Mouse (Mus musculus): ENCODE data around the gene Mzf1.
A peak's percentile ranks its signal among the peaks of the same experiment; 100 is the strongest.

Gene Mzf1

GRCm38 (mm10) chr7:13034148-13034977, 20.2 kb downstream of the Mzf1 start, which contains the start of gene Chmp2a:
Chmp2a (minus strand) TSS chr7:13034807.
- peak; percentile 94 for DNase-seq (ENCODE audit: low spot score in 2 of 2)

GRCm38 (mm10) chr7:13033451-13034147, 21.0 kb downstream of the Mzf1 start:
- DNase-seq (ENCODE audit: low spot score in 2 of 2) = no peak

- no peak for DNase-seq (ENCODE audit: low spot score in 2 of 2)
Observed at GRCm38 (mm10) chr7:13032541-13032940, 22.0 kb downstream of the Mzf1 start.

DNA sequence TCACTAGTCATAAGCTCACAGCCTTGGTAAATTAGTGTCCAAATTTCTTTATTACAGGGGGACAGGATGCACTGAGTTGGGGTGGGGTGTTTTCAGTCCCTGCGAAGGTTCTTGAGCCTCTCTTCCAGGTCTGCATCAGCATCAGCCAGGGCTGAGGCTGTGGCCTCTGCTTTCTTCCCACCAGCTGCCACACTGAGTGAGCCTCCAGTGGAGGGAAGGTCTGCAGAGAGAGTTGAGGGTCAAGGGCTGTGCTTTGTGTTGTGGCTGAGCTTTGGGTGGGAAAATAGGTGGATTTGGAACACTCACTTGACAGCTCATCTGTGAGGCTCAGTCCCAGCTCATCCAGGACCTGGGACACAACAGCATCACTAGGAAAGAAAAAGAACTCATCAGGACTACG, 22.6 kb downstream of the Mzf1 start:
- no peak for DNase-seq (ENCODE audit: low spot score in 2 of 2)

DNA sequence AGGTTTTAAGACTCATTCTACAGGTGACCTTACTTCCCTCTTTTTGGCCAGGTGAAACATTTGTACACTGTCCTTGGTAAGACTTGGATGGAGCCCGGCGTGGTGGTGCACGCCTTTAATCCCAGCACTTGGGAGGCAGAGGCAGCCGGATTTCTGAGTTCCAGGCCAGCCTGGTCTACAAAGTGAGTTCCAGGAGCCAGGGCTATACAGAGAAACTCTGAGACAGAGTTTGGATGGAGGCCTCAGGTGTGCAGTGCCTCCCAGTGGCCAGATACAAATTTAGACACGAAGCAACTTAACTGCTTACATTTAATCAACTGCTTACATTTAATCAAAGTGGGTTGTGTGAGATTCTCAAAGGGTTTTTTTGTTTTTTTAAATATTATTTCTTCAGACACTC, 23.5 kb downstream of the Mzf1 start:
- DNase-seq (ENCODE audit: low spot score in 2 of 2) = no peak

DNA sequence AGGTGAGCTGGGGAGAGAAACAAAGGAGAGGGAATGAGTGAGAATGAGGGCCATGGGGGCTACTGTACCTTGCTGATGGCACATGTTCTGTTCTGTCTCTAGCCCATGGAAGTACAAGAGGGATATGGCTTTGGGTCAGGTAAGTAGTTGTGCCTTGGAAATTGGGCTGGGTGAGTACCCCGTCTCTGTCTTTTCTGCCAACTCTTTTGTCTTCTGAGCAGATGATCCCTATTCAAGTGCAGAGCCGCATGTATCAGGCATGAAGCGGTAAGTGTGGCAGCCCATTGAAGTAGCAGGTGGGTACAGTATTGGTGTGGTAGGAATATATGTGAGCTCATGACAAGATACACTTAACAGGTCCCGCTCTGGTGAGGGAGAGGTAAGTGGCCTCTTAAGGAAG, 25.6 kb downstream of the Mzf1 start:
- no peak for DNase-seq (ENCODE audit: low spot score in 2 of 2)

DNA sequence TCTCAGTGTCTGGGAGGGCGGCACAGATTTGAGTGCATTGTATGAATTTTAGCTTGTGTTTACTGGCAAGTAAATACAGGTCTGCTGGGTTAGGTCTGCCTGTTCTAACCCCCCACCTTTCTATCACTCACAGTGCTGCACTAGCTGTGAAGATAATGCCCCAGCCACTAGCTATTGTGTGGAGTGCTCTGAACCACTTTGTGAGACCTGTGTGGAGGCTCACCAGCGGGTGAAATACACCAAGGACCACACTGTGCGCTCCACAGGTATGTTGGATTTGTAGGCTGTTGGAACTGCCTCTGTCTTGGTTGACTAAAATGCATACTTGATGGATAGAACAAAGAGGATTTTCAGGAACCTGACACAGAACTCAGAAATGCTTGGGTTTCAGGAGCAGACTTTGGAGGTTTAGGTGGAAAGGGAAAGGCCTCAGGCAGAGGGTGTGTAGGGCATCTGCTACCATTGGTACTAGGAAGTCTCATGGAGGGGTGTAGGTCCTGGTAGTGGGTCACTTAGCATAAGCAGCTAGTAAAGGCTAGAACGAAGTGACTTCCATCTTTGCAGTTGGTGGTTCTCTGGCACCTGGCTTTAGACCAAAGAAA, 29.0 kb downstream of the Mzf1 start:
- no peak for DNase-seq (ENCODE audit: low spot score in 2 of 2)

DNA sequence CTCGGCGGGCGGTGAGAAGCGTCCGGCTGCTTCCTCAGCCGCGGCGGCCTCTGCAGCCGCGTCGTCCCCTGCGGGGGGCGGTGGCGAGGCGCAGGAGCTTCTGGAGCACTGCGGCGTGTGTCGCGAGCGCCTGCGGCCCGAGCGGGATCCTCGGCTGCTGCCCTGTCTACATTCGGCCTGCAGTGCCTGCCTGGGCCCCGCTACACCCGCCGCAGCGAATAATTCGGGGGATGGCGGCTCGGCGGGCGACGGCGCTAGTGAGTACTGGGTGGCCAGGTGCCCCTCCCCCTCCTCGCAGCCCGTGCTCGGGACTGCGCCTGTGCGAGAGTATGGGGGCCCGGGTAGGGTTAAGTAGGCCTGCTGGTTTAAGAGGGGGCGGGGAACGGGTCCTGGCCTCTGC, 29.8 kb downstream of the Mzf1 start:
- DNase-seq (ENCODE audit: low spot score in 2 of 2) = peak; percentile 50 to 65

- DNase-seq (ENCODE audit: low spot score in 2 of 2) = peak; percentile 89 to 91
Observed at GRCm38 (mm10) chr7:13023928-13024731, 30.4 kb downstream of the Mzf1 start.

DNA sequence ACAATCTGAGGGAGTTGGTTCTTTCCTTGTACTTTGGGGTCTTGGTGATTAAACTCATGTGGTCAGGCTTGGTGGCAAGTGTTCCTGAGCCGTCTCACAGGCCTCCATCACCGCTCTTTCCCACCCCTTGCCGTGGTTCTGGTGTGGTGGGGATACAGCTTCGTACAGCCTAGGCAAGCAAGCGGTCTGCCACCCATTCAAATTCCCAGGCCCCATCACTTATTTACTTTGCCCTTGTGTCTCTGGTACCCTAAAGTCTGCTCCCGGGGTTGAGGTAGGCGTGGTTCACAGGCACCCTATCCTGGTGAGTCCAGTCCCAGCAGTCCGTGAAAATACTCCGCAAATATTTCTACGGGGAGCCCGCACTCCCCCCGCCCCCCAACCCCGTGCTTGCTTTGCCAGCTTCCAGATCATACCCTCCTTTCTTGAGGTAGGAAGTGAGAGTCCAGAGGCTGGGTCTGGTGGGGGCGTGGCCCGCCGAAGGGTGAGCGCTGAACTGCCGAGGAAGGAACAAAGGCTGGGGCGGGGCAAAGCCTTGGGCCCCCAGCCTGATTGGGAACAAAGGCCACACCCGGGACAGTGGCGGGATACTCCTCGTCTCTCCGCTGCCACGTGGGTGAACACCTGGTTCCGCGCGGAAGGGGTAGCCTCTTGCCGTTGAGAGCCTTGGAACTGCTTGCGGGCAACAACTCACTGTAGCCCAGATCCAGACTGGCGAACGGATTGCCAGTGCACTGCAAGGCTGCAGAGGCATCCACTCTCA, 31.6 kb downstream of the Mzf1 start:
- DNase-seq (ENCODE audit: low spot score in 2 of 2) = peak; percentile 47 to 49

GRCm38 (mm10) chr7:13015217-13015616, 39.3 kb downstream of the Mzf1 start:
- DNase-seq (ENCODE audit: low spot score in 2 of 2) = no peak

- DNase-seq (ENCODE audit: low spot score in 2 of 2) = no peak
Observed at GRCm38 (mm10) chr7:13014275-13014839, 40.2 kb downstream of the Mzf1 start.

- DNase-seq (ENCODE audit: low spot score in 2 of 2) = no peak
Observed at GRCm38 (mm10) chr7:13013671-13014070, 40.9 kb downstream of the Mzf1 start.

DNA sequence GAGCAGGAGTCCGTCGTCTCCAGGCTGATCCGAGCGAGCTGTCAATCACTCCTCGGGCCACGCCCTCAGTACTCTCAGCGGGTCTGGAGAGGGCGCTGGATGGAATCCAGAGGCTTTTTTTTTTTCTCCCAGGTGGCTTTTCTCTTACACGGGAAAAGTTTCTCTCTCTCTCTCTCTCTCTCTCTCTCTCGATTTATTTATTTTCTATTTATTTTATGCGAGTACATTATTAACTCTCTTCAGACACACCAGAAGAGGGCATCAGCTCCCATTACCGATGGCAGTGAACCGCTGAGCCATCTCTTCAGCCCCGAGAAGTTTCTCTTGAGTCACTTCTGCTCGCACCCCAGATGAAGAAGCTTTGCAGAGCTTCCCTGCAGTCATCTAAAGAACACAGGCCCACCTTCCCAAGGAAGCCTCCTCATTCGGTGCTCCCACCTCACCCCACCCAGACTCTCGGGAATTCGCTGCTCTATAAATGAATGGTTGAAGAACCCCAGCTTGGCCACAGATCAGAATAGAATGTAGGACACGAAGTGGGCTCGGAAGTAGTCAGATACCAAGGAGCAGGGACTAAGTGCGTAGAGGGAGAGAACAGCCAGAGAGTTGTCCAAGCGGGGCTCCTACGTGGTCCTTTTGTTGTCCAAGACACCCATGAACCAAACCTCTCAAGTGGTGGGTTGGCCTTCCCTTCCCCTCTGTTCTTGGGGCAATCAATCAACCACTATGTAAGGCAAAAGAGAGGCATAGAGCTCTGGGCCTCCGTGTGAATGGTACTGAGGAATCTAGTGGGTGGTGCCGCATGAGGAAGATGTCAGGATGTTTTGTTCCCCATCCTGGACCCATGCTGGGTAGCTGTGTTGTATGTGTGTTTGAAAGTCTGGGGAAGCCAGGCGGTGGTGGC, 44.3 kb downstream of the Mzf1 start, which contains the start of gene Zbtb45:
Zbtb45 (minus strand) TSS at position 30 of the 904 bp plus-strand sequence.
- no peak for DNase-seq (ENCODE audit: low spot score in 2 of 2)

DNA sequence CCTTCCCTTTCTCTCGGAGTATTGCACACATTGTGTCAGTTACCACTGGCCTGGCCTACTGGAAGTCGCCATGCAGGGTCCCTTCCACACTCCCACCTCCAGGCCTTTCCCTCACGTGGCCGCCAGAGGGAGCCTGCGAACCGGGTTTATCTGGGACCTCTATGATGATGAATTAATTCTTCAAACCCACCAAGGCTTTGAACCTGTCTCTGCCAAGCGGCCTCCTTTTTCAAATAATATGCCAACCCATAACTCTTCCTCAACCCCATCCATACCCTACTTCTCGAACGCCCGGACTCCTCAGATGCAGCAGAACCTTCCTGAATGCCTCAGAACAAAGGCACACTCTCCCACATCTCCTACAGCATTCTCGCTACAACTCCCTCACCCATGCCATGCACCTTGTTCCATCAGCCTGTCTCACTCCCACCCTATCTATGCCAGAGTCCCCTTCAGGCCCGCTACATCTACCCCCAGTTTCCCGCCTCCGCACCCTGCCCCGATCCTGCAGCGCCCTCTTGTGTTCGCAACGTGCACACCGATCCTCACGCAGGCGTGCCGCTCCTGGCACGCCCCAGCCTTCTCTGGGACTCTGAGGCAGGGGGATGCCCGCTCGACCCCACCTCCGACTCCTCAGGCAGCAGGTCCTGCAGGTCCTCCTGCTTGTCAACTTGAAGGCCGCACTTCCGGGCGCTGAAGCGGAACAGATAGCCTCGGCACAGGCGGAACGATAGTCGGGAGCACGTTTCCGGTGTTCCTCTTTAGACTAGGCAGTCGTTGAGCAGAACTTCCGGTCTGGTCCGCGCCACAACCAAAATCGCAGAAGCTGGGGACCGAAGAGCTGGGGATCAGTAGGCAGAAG, 45.2 kb downstream of the Mzf1 start:
- DNase-seq (ENCODE audit: low spot score in 2 of 2) = peak; percentile 82 to 90

DNA sequence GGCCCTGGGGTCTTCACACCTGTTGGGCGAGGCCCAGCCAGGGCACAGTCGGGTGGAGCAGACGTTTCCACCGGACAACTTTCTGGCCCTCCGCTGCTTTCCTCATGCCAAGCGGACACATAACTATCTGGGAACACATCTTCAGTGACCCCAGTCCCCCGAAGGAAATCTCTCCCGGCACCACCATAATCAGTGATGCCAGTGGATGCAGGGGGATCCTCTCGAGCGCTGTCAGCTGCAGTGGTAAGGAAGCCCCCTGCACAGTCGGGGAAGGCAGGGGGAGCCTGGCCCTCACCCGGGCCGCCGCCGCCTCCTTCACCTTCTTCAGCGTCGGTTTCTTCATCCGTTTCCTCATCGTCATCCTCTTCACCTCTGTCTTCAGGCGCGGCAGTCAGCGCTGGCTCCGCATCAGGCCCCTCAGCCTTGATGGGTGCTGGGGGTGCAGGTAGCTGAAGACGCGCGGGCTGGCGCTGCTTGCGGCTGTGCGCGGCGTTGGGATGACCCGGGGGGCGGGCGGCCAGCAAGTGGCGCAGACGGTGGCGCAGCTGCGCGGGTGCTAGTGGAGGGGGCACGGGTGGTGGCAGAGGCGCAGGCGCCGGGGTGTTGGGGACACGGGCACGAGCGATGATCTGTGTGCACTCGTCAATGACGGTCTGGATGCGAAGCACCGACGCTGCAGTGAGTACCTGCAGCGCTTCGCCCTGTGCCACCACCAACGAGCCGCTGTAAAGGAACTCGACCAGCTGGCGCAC, 47.0 kb downstream of the Mzf1 start:
- no peak for DNase-seq (ENCODE audit: low spot score in 2 of 2)

GRCm38 (mm10) chr7:13006531-13006930, 48.0 kb downstream of the Mzf1 start:
- no peak for DNase-seq (ENCODE audit: low spot score in 2 of 2)

GRCm38 (mm10) chr7:13006011-13006410, 48.6 kb downstream of the Mzf1 start:
- no peak for DNase-seq (ENCODE audit: low spot score in 2 of 2)

Measured in spleen, postnatal 14 days (tissue).